Mouse (Mus musculus) ZHBTc4 (cell line): ENCODE results near the gene Tead1.
A peak's percentile ranks its signal among the peaks of the same experiment; 100 is the strongest.
"Not testable (repeated sequence)": the region's sequence is repeated elsewhere in the genome, so short reads cannot be mapped to it uniquely, and the experiment has no call there.

Experiments
- DNase-seq: peaks from one replicate; pipeline ENCODE4 v3.0.0-alpha.2; 2011; ENCODE audit warnings: low read depth, low spot score

Gene Tead1

GRCm38 (mm10) chr7:112917613-112918278 lies 238.6 kb downstream of the Tead1 start:
- no peak for DNase-seq

- DNase-seq: peak; percentile 56
These were observed 239.3 kb downstream of the Tead1 start for GRCm38 (mm10) chr7:112918279-112918991.

- peak; percentile 75 for DNase-seq
These were observed 240.7 kb downstream of the Tead1 start for GRCm38 (mm10) chr7:112919845-112920244.

- no peak for DNase-seq
These were observed 243.7 kb downstream of the Tead1 start for GRCm38 (mm10) chr7:112922801-112923200.

- no peak for DNase-seq
These were observed 244.6 kb downstream of the Tead1 start for GRCm38 (mm10) chr7:112923712-112924111.

GRCm38 (mm10) chr7:112930669-112931068 lies 251.6 kb downstream of the Tead1 start:
- no peak for DNase-seq

GRCm38 (mm10) chr7:112935876-112936275 lies 256.8 kb downstream of the Tead1 start:
- not testable (repeated sequence) for DNase-seq

GRCm38 (mm10) chr7:112937089-112937488 lies 258.0 kb downstream of the Tead1 start:
- no peak for DNase-seq

GRCm38 (mm10) chr7:112938959-112939358 lies 259.8 kb downstream of the Tead1 start:
- DNase-seq: no peak

GRCm38 (mm10) chr7:112942567-112942966 lies 263.4 kb downstream of the Tead1 start:
- DNase-seq: no peak

- DNase-seq: no peak
These were observed 263.9 kb downstream of the Tead1 start for GRCm38 (mm10) chr7:112943056-112943455.

- no peak for DNase-seq
These were observed 267.6 kb downstream of the Tead1 start for GRCm38 (mm10) chr7:112946706-112947105.

GRCm38 (mm10) chr7:112953777-112954291 lies 274.7 kb downstream of the Tead1 start, which contains the start of gene Rassf10:
Gene Rassf10, plus strand, starts transcription at chr7:112953962.
- peak; percentile 93 for DNase-seq

GRCm38 (mm10) chr7:112954351-112955102 lies 275.4 kb downstream of the Tead1 start:
- peak; percentile 60 for DNase-seq

- peak; percentile 73 for DNase-seq
These were observed 276.1 kb downstream of the Tead1 start for GRCm38 (mm10) chr7:112955103-112955827.

- DNase-seq: no peak
These were observed 276.8 kb downstream of the Tead1 start for GRCm38 (mm10) chr7:112955955-112956354.
